Mouse (Mus musculus) Patski (cell line): ENCODE measurements around the gene Zc3h7b. TPM values are rescaled to one million over a fixed set of nuclear protein-coding genes. Genes with fewer than 3 reads are reported as not detected.

Experiments
- ATAC-seq: fragments of 100-300 bp; one replicate; pipeline ENCODE4 v1.8.0; 2021
- CTCF ChIA-PET: fragments of 350-600 bp; sonication (Branson Sonifier 250); formaldehyde crosslinking; loops from one replicate; lab custom pipeline; 2022; ENCODE audit warnings: inconsistent platforms; lab: Charles Lee
- POLR2A ChIA-PET: fragments of 350-600 bp; sonication (Branson Sonifier 250); formaldehyde crosslinking; loops from one replicate; lab custom pipeline; 2022; ENCODE audit warnings: antibody characterized with exemption, inconsistent platforms; lab: Charles Lee
- DNase-seq: peaks from one replicate; pipeline ENCODE4 v3.0.0-alpha.2; 2011; ENCODE audit warnings: low read depth, low spot score
- H3K27me3 ChIP-seq: fragments of 371-371 bp; one replicate; pipeline ENCODE4 v1.5.1; 2021
- CTCF ChIP-seq: fragments of 100-300 bp; IDR thresholded peaks from one replicate; pipeline ENCODE4 v1.5.1; 2021
- in situ Hi-C: fragments of 300-500 bp; cut with MboI; formaldehyde crosslinking; loops from 3 replicates; pipeline ENCODE4 v1.11.1; 2018; ENCODE audit warnings: low pct_unique_long_range_greater_than_20kb, mixed read lengths
- polyA plus RNA-seq: library from polyadenylated mRNA; unstranded; gene quantifications from one replicate; pipeline ENCODE4 v1.2.3, GENCODE M21; 2021

The Zc3h7b gene
- polyA plus RNA-seq, 1 experiment from 2014 or later: 90.0 TPM

- POLR2A ChIA-PET: no interaction called here
- CTCF ChIA-PET: interaction anchor here (1.2 to 2.0 kb wide), 3 partner anchors 8 to 19 kb away, joined by 3 to 7 read pairs (median 7); partner anchors contain the start of gene Tob2
- peak; percentile 41 for ATAC-seq
- no peak for DNase-seq
- in situ Hi-C loops: no loop called here
- TF ChIP-seq CTCF: no peak
- no peaks in the 10 kb centered on the region for H3K27me3 ChIP-seq
Observed at GRCm38 (mm10) chr15:81839634-81840033, 94.8 kb downstream of the Zc3h7b start.

GRCm38 (mm10) chr15:81840306-81840705 is 95.4 kb downstream of the Zc3h7b start:
- H3K27me3 ChIP-seq: no peaks in the 10 kb centered on the region
- DNase-seq (no peak), ATAC-seq (no peak)
- CTCF ChIA-PET: interaction anchor here (1.3 to 2.0 kb wide), 2 partner anchors 9 kb away, joined by 7 read pairs; no protein-coding TSS in a partner anchor
- TF ChIP-seq CTCF: no peak
- POLR2A ChIA-PET: no interaction called here
- in situ Hi-C loops: no loop called here

- DNase-seq (no peak), ATAC-seq (no peak)
- in situ Hi-C loops: no loop called here
- CTCF ChIA-PET: no interaction called here
- TF ChIP-seq CTCF: no peak
- H3K27me3 ChIP-seq: no peaks in the 10 kb centered on the region
- POLR2A ChIA-PET: no interaction called here
Observed at GRCm38 (mm10) chr15:81842275-81842674, 97.4 kb downstream of the Zc3h7b start.

- in situ Hi-C loops: no loop called here
- no peak for TF ChIP-seq CTCF
- POLR2A ChIA-PET: interaction anchor here (0.6 to 1.7 kb wide), 5 partner anchors 11 to 167 kb away, joined by 3 to 6 read pairs (median 4); partner anchors contain the start of gene Tob2
- ATAC-seq: no peak
- H3K27me3 ChIP-seq: no peaks in the 10 kb centered on the region
- no peak for DNase-seq
- CTCF ChIA-PET: interaction anchor here (0.9 to 2.3 kb wide), 2 partner anchors 14 to 17 kb away, joined by 3 to 9 read pairs; no protein-coding TSS in a partner anchor
Observed at GRCm38 (mm10) chr15:81845033-81845625, 100.3 kb downstream of the Zc3h7b start.

GRCm38 (mm10) chr15:81845724-81846123 is 100.9 kb downstream of the Zc3h7b start:
- TF ChIP-seq CTCF: no peak
- ATAC-seq: peak; percentile 91
- DNase-seq: peak; percentile 54
- no peaks in the 10 kb centered on the region for H3K27me3 ChIP-seq
- POLR2A ChIA-PET: interaction anchor here (0.6 to 1.7 kb wide), 3 partner anchors 12 to 23 kb away, joined by 3 to 6 read pairs (median 3); partner anchors contain the start of gene Tob2
- CTCF ChIA-PET: interaction anchor here (0.9 kb wide), 1 partner anchor 16 kb away, joined by 3 read pairs; no protein-coding TSS in a partner anchor
- in situ Hi-C loops: no loop called here

Other genes with a start within 250 kb of the Zc3h7b start
- 46.9 TPM for gene Ep300, start 159.7 kb upstream of the Zc3h7b start, polyA plus RNA-seq
- gene L3mbtl2, start 81.2 kb upstream of the Zc3h7b start, polyA plus RNA-seq: 24.2 TPM
- 9.1 TPM for gene Chadl, start 47.8 kb upstream of the Zc3h7b start, polyA plus RNA-seq
- 120 TPM for gene Rangap1, start 473 bp downstream of the Zc3h7b start, polyA plus RNA-seq
- 61.5 TPM for gene Tef, start 57.4 kb downstream of the Zc3h7b start, polyA plus RNA-seq
- 27.3 TPM for gene Tob2, start 113.7 kb downstream of the Zc3h7b start, polyA plus RNA-seq
- 68.2 TPM for gene Phf5a, start 126.9 kb downstream of the Zc3h7b start, polyA plus RNA-seq
- 559 TPM for gene Aco2, start 127.3 kb downstream of the Zc3h7b start, polyA plus RNA-seq
- 154 TPM for gene Polr3h, start 181.2 kb downstream of the Zc3h7b start, polyA plus RNA-seq
- gene Csdc2, start 191.7 kb downstream of the Zc3h7b start, polyA plus RNA-seq: 24.9 TPM
- gene Pmm1, start 215.9 kb downstream of the Zc3h7b start, polyA plus RNA-seq: 97.0 TPM
- gene 1700029P11Rik, start 235.5 kb downstream of the Zc3h7b start, polyA plus RNA-seq: not detected
- gene Xrcc6, start 242.8 kb downstream of the Zc3h7b start, polyA plus RNA-seq: 48.0 TPM